Mouse (Mus musculus): ENCODE measurements around the gene Rrp15. TPM values are rescaled to one million over a fixed set of nuclear protein-coding genes. Genes with fewer than 3 reads are reported as not detected.

The Rrp15 gene
- total and polyA plus RNA-seq, 2 experiments from 2014 or later: 1.6 to 21.8 TPM

GRCm38 (mm10) chr1:186696231-186696630 is 52.9 kb downstream of the Rrp15 start:
- Histone ChIP-seq H3K27me3 (ENCODE audit: control insufficient read depth, insufficient read depth, low read length) (no peaks in the 10 kb centered on the region), H3K9me3 (replicated peaks; ENCODE audit: control insufficient read depth, low read length) (no peaks in the 10 kb centered on the region), H3K4me2 (ENCODE audit: low read depth, low read length) (no peak overlapping the region), H3K27ac (ENCODE audit: low read depth) (peak overlapping the region; percentile 54), H3K36me3 (replicated peaks; ENCODE audit: control insufficient read depth, insufficient read depth, low read length) (no peaks in the 10 kb centered on the region), H3K9ac (replicated peaks; ENCODE audit: low read depth, low read length) (no peak overlapping the region), H3K4me3 (ENCODE audit: low read depth, low read length) (no peak overlapping the region), H3K4me1 (ENCODE audit: control insufficient read depth, insufficient read depth) (peaks cover 10% of the 10 kb centered on the region)
- no peak for DNase-seq (ENCODE audit: low spot score)
- 72% methylated on average over 9 of the region's 9 CpGs for WGBS
- ATAC-seq (ENCODE audit: insufficient read depth, low read depth): no peak
- TF ChIP-seq CTCF (IDR thresholded peaks at IDR 0.05; ENCODE audit: low read depth) (no peak), EP300 (IDR thresholded peaks at IDR 0.05; ENCODE audit: low read depth) (no peak)

- peak; percentile 8 for DNase-seq (ENCODE audit: low spot score)
- Histone ChIP-seq H3K4me1 (ENCODE audit: control insufficient read depth, insufficient read depth) (peaks cover 6% of the 10 kb centered on the region; the same call in 1 of the 2 replicates), H3K4me3 (ENCODE audit: low read depth, low read length) (no peak overlapping the region), H3K36me3 (replicated peaks; ENCODE audit: control insufficient read depth, insufficient read depth, low read length) (no peaks in the 10 kb centered on the region), H3K27me3 (ENCODE audit: control insufficient read depth, insufficient read depth, low read length) (no peaks in the 10 kb centered on the region), H3K27ac (ENCODE audit: low read depth) (peak overlapping the region; percentile 54; the same call in 1 of the 2 replicates), H3K9ac (replicated peaks; ENCODE audit: low read depth, low read length) (no peak overlapping the region), H3K4me2 (ENCODE audit: low read depth, low read length) (no peak overlapping the region), H3K9me3 (replicated peaks; ENCODE audit: control insufficient read depth, low read length) (no peaks in the 10 kb centered on the region)
- ATAC-seq (ENCODE audit: insufficient read depth, low read depth): peak; percentile 47; the same call in 1 of the 2 replicates
- TF ChIP-seq CTCF (IDR thresholded peaks at IDR 0.05; ENCODE audit: low read depth): no peak
- no peak for TF ChIP-seq EP300 (IDR thresholded peaks at IDR 0.05; ENCODE audit: low read depth)
- 21% methylated on average over 4 of the region's 4 CpGs for WGBS
Observed at GRCm38 (mm10) chr1:186695361-186695760, 53.8 kb downstream of the Rrp15 start.

GRCm38 (mm10) chr1:186692370-186692769 is 56.8 kb downstream of the Rrp15 start:
- Histone ChIP-seq H3K9me3 (replicated peaks; ENCODE audit: control insufficient read depth, low read length) (no peaks in the 10 kb centered on the region), H3K4me1 (ENCODE audit: control insufficient read depth, insufficient read depth) (peaks cover 7% of the 10 kb centered on the region; the same call in 1 of the 2 replicates), H3K4me3 (ENCODE audit: low read depth, low read length) (no peak overlapping the region), H3K27me3 (ENCODE audit: control insufficient read depth, insufficient read depth, low read length) (no peaks in the 10 kb centered on the region), H3K36me3 (replicated peaks; ENCODE audit: control insufficient read depth, insufficient read depth, low read length) (no peaks in the 10 kb centered on the region), H3K4me2 (ENCODE audit: low read depth, low read length) (no peak overlapping the region), H3K9ac (replicated peaks; ENCODE audit: low read depth, low read length) (no peak overlapping the region), H3K27ac (ENCODE audit: low read depth) (no peak overlapping the region)
- WGBS: 65% methylated on average over 4 of the region's 4 CpGs
- peak; percentile 61 for TF ChIP-seq CTCF (IDR thresholded peaks at IDR 0.05; ENCODE audit: low read depth)
- no peak for TF ChIP-seq EP300 (IDR thresholded peaks at IDR 0.05; ENCODE audit: low read depth)
- DNase-seq (ENCODE audit: low spot score) (peak; percentile 41), ATAC-seq (ENCODE audit: insufficient read depth, low read depth) (0 out of 2 replicates have a peak, but pooled peaks have one; percentile 49)

GRCm38 (mm10) chr1:186691708-186692107 is 57.5 kb downstream of the Rrp15 start:
- Histone ChIP-seq H3K4me3 (ENCODE audit: low read depth, low read length) (no peak overlapping the region), H3K36me3 (replicated peaks; ENCODE audit: control insufficient read depth, insufficient read depth, low read length) (no peaks in the 10 kb centered on the region), H3K27ac (ENCODE audit: low read depth) (no peak overlapping the region), H3K27me3 (ENCODE audit: control insufficient read depth, insufficient read depth, low read length) (no peaks in the 10 kb centered on the region), H3K9me3 (replicated peaks; ENCODE audit: control insufficient read depth, low read length) (no peaks in the 10 kb centered on the region), H3K9ac (replicated peaks; ENCODE audit: low read depth, low read length) (no peak overlapping the region), H3K4me2 (ENCODE audit: low read depth, low read length) (no peak overlapping the region), H3K4me1 (ENCODE audit: control insufficient read depth, insufficient read depth) (peaks cover 11% of the 10 kb centered on the region; the same call in 1 of the 2 replicates)
- 81% methylated on average over 9 of the region's 9 CpGs for WGBS
- DNase-seq (ENCODE audit: low spot score) (no peak), ATAC-seq (ENCODE audit: insufficient read depth, low read depth) (no peak)
- no peak for TF ChIP-seq CTCF (IDR thresholded peaks at IDR 0.05; ENCODE audit: low read depth)
- no peak for TF ChIP-seq EP300 (IDR thresholded peaks at IDR 0.05; ENCODE audit: low read depth)

- TF ChIP-seq CTCF (IDR thresholded peaks at IDR 0.05; ENCODE audit: low read depth) (no peak), EP300 (IDR thresholded peaks at IDR 0.05; ENCODE audit: low read depth) (no peak)
- no peaks in the 10 kb centered on the region for H3K9me3 ChIP-seq (replicated peaks; ENCODE audit: control insufficient read depth, low read length)
- H3K4me3 ChIP-seq (ENCODE audit: low read depth, low read length): no peak overlapping the region
- no peak overlapping the region for H3K27ac ChIP-seq (ENCODE audit: low read depth)
- H3K4me1 ChIP-seq (ENCODE audit: control insufficient read depth, insufficient read depth): peaks cover 48% of the 10 kb centered on the region
- peak; percentile 5 for DNase-seq (ENCODE audit: low spot score)
- H3K9ac ChIP-seq (replicated peaks; ENCODE audit: low read depth, low read length): no peak overlapping the region
- no peaks in the 10 kb centered on the region for H3K27me3 ChIP-seq (ENCODE audit: control insufficient read depth, insufficient read depth, low read length)
- no peak overlapping the region for H3K4me2 ChIP-seq (ENCODE audit: low read depth, low read length)
- WGBS: 73% methylated on average over 3 of the region's 3 CpGs
- no peaks in the 10 kb centered on the region for H3K36me3 ChIP-seq (replicated peaks; ENCODE audit: control insufficient read depth, insufficient read depth, low read length)
- ATAC-seq (ENCODE audit: insufficient read depth, low read depth): no peak
Observed at GRCm38 (mm10) chr1:186684041-186684440, 65.1 kb downstream of the Rrp15 start.

- peak overlapping the region; percentile 25 for H3K4me2 ChIP-seq (ENCODE audit: low read depth, low read length)
- ATAC-seq (ENCODE audit: insufficient read depth, low read depth) (peak; percentile 26; the same call in 1 of the 2 replicates), DNase-seq (ENCODE audit: low spot score) (peak; percentile 24)
- no peaks in the 10 kb centered on the region for H3K9me3 ChIP-seq (replicated peaks; ENCODE audit: control insufficient read depth, low read length)
- peak overlapping the region; percentile 35; the same call in 1 of the 2 replicates for H3K27ac ChIP-seq (ENCODE audit: low read depth)
- no peaks in the 10 kb centered on the region for H3K36me3 ChIP-seq (replicated peaks; ENCODE audit: control insufficient read depth, insufficient read depth, low read length)
- no peaks in the 10 kb centered on the region for H3K27me3 ChIP-seq (ENCODE audit: control insufficient read depth, insufficient read depth, low read length)
- peaks cover 53% of the 10 kb centered on the region for H3K4me1 ChIP-seq (ENCODE audit: control insufficient read depth, insufficient read depth)
- 0 out of 2 replicates have a peak overlapping the region, but pooled peaks have one; percentile 30 for H3K9ac ChIP-seq (replicated peaks; ENCODE audit: low read depth, low read length)
- no peak overlapping the region for H3K4me3 ChIP-seq (ENCODE audit: low read depth, low read length)
- TF ChIP-seq EP300 (IDR thresholded peaks at IDR 0.05; ENCODE audit: low read depth) (no peak), CTCF (IDR thresholded peaks at IDR 0.05; ENCODE audit: low read depth) (no peak)
- 27% methylated on average over 7 of the region's 7 CpGs for WGBS
Observed at GRCm38 (mm10) chr1:186682606-186683005, 66.6 kb downstream of the Rrp15 start.

All from heart, postnatal 0 days (tissue).